Mouse (Mus musculus) T-cell, adult 2 months (primary cell): ENCODE measurements around the gene Tmc3.

Experiments used
- DNase-seq: peaks from one replicate; pipeline ENCODE4 v3.0.0; 2022; ENCODE audit warnings: low spot score

The Tmc3 gene

GRCm38 (mm10) chr7:83598997-83599912, 14.5 kb downstream of the Tmc3 start:
- no peak for DNase-seq

- DNase-seq = peak; percentile 60
Observed at GRCm38 (mm10) chr7:83599913-83600286, 15.2 kb downstream of the Tmc3 start.

GRCm38 (mm10) chr7:83604180-83604944, 19.6 kb downstream of the Tmc3 start:
- DNase-seq = no peak

GRCm38 (mm10) chr7:83606796-83607195, 22.1 kb downstream of the Tmc3 start:
- DNase-seq = no peak

GRCm38 (mm10) chr7:83609891-83610290, 25.2 kb downstream of the Tmc3 start:
- peak; percentile 77 for DNase-seq

GRCm38 (mm10) chr7:83611886-83612285, 27.2 kb downstream of the Tmc3 start:
- DNase-seq = no peak

GRCm38 (mm10) chr7:83615272-83615671, 30.5 kb downstream of the Tmc3 start:
- DNase-seq = no peak

- DNase-seq = peak; percentile 18
Observed at GRCm38 (mm10) chr7:83615815-83616214, 31.1 kb downstream of the Tmc3 start.

GRCm38 (mm10) chr7:83616268-83616667, 31.5 kb downstream of the Tmc3 start:
- DNase-seq = no peak

- DNase-seq = no peak
Observed at GRCm38 (mm10) chr7:83618709-83619108, 34.0 kb downstream of the Tmc3 start.

- DNase-seq = no peak
Observed at GRCm38 (mm10) chr7:83622582-83622981, 37.9 kb downstream of the Tmc3 start.

GRCm38 (mm10) chr7:83624065-83624464, 39.3 kb downstream of the Tmc3 start:
- no peak for DNase-seq

- no peak for DNase-seq
Observed at GRCm38 (mm10) chr7:83626557-83627257, 42.0 kb downstream of the Tmc3 start.

- no peak for DNase-seq
Observed at GRCm38 (mm10) chr7:83627369-83627768, 42.6 kb downstream of the Tmc3 start.

GRCm38 (mm10) chr7:83631073-83631827, 46.5 kb downstream of the Tmc3 start:
- DNase-seq = no peak

GRCm38 (mm10) chr7:83631828-83632681, 47.3 kb downstream of the Tmc3 start, which contains the start of gene Stard5:
TSS of gene Stard5 (plus strand) at chr7:83631959.
- DNase-seq = peak; percentile 94

- DNase-seq = no peak
Observed at GRCm38 (mm10) chr7:83632682-83633120, 48.0 kb downstream of the Tmc3 start.

- DNase-seq = no peak
Observed at GRCm38 (mm10) chr7:83633856-83634255, 49.1 kb downstream of the Tmc3 start.

GRCm38 (mm10) chr7:83635726-83636125, 51.0 kb downstream of the Tmc3 start:
- no peak for DNase-seq

- no peak for DNase-seq
Observed at GRCm38 (mm10) chr7:83636425-83636824, 51.7 kb downstream of the Tmc3 start.
